Mouse (Mus musculus): ENCODE data around the gene Klhl21. TPM values are rescaled to one million over a fixed set of nuclear protein-coding genes. Genes with fewer than 3 reads are reported as not detected.
A peak's percentile ranks its signal among the peaks of the same experiment; 100 is the strongest.

The Klhl21 gene
- total RNA-seq, 2 experiments from 2014 or later, result 92.5 to 125 TPM

DNA sequence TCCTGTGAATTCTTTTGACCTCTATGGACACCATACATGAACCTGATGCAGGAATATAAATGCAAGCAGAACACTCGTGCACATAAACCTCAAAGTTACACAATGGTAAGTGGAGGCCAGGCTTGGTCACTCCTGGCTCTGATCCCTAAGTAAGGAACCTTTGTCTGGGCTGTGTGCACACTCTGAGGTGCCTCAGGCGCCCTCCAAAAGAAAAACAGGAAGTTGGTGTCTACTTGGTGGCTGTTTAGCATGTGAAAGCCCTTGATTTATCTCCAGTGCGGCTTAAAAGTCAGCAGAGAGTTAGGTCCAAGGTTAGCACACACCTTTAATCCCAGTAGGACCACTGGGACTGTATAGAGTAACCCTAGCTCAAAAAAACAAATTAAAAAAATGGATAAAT is 9.1 kb upstream of the Klhl21 start:
- no peak for TF ChIP-seq CTCF (IDR thresholded peaks at IDR 0.05)
- Histone ChIP-seq H3K4me3 (no peak overlapping the region), H3K27ac (peak overlapping the region; percentile 99)
- no peak for DNase-seq
- intact Hi-C loops (cut with DNase I), result no loop called here

DNA sequence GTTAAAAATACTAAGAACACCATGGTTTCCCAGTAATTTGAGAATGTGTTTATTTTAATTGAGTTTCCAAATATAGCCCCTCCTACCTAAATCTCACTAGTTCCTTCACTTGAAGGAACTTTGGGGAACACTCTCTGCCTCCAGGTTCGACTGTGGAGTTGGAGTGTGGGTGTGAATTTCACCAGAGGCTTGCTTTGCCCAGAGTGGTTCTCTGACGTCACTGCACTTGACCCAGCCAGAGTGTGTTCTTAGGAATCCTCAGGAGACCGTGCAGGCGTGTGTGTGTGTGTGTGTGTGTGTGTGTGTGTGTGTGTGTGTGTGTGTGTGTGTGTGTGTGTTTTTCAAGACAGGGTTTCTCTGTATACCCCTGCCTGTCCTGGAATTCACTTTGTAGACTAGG is 7.7 kb upstream of the Klhl21 start:
- no peak overlapping the region for H3K4me3 ChIP-seq
- TF ChIP-seq CTCF (IDR thresholded peaks at IDR 0.05), result no peak
- intact Hi-C loops (cut with DNase I), result no loop called here
- H3K27ac ChIP-seq, result peak overlapping the region; percentile 72
- peak; percentile 70 for DNase-seq

- no peak overlapping the region for H3K27ac ChIP-seq
- no peak for TF ChIP-seq CTCF (IDR thresholded peaks at IDR 0.05)
- H3K4me3 ChIP-seq, result no peak overlapping the region
- DNase-seq, result no peak
- intact Hi-C loops (cut with DNase I), result no loop called here
Measured at GRCm38 (mm10) chr4:152001335-152001734, 7.3 kb upstream of the Klhl21 start.

- TF ChIP-seq CTCF (IDR thresholded peaks at IDR 0.05), result no peak
- intact Hi-C loops (cut with DNase I), result no loop called here
- H3K27ac ChIP-seq, result no peak overlapping the region
- no peak for DNase-seq
- no peak overlapping the region for H3K4me3 ChIP-seq
Measured at GRCm38 (mm10) chr4:152002063-152002462, 6.5 kb upstream of the Klhl21 start.

- Histone ChIP-seq H3K4me3 (no peak overlapping the region), H3K27ac (no peak overlapping the region)
- intact Hi-C loops (cut with DNase I), result no loop called here
- peak; percentile 57 for TF ChIP-seq CTCF (IDR thresholded peaks at IDR 0.05)
- no peak for DNase-seq
Measured at GRCm38 (mm10) chr4:152006137-152006536, 2.5 kb upstream of the Klhl21 start.

- DNase-seq, result no peak
- Histone ChIP-seq H3K4me3 (no peak overlapping the region), H3K27ac (peak overlapping the region; percentile 98)
- TF ChIP-seq CTCF (IDR thresholded peaks at IDR 0.05), result no peak
- intact Hi-C loops (cut with DNase I), result no loop called here
Measured at GRCm38 (mm10) chr4:152006812-152007211, 1.8 kb upstream of the Klhl21 start.

- intact Hi-C loops (cut with DNase I), result loop anchor here (1.0 kb wide), 1 partner anchor 11 kb away; the partner anchor contains the start of gene Phf13
Measured at GRCm38 (mm10) chr4:152007481-152008147, 989 bp upstream of the Klhl21 start.

GRCm38 (mm10) chr4:152008148-152008500 is 479 bp upstream of the Klhl21 start:
- no peak for TF ChIP-seq CTCF (IDR thresholded peaks at IDR 0.05)
- intact Hi-C loops (cut with DNase I), result loop anchor here (1.0 kb wide), 1 partner anchor 12 kb away; the partner anchor contains the start of gene Phf13
- peak; percentile 47 for DNase-seq
- Histone ChIP-seq H3K27ac (peak overlapping the region; percentile 98), H3K4me3 (peak overlapping the region; percentile 90)

More at GRCm38 (mm10) chr4:152007481-152008147, 989 bp upstream of the Klhl21 start:
- no peak for TF ChIP-seq CTCF (IDR thresholded peaks at IDR 0.05)
- peak overlapping the region; percentile 98 for H3K27ac ChIP-seq
- DNase-seq, result peak; percentile 49
- H3K4me3 ChIP-seq, result peak overlapping the region; percentile 90

GRCm38 (mm10) chr4:152009076-152010051 is 761 bp downstream of the Klhl21 start:
- DNase-seq, result peak; percentile 91
- no peak for TF ChIP-seq CTCF (IDR thresholded peaks at IDR 0.05)
- Histone ChIP-seq H3K27ac (peak overlapping the region; percentile 98), H3K4me3 (peak overlapping the region; percentile 90)
- intact Hi-C loops (cut with DNase I), result loop anchor here (1.0 kb wide), 1 partner anchor 26 kb away; no protein-coding TSS in a partner anchor

DNA sequence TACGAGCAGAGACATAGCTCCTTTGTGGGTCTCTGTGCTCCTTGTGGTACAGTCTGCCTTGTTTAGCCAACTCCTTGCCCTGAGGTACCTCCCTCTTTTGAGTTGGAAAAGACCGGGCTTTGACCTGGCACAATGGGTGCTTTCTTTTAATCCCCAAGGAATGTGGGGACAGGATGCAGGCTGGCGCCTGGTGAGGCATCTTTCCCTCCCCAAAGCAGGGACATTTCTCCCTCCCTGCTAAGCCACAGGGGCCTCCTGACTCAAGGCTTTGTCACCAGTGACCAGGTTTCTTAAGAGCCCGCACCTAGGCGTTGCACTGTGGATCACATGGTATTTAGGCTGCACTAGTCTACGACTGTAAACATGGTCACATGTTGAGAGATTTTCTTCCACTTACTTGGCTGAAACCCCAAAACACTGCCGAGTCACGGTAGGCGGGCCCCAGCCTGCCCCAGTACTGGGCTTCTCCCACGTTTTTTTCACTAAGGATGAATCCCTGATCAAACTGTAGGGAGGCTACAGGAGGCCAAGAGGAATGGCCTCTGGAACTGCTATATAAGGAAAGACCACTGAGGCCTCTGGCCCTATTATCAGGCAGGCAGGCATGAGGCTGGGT is 1.6 kb downstream of the Klhl21 start:
- peak; percentile 70 for DNase-seq
- TF ChIP-seq CTCF (IDR thresholded peaks at IDR 0.05), result no peak
- H3K27ac ChIP-seq, result peak overlapping the region; percentile 98
- H3K4me3 ChIP-seq, result peak overlapping the region; percentile 90
- intact Hi-C loops (cut with DNase I), result loop anchor here (1.0 kb wide), 1 partner anchor 27 kb away; no protein-coding TSS in a partner anchor

- intact Hi-C loops (cut with DNase I), result loop anchor here (1.0 kb wide), 1 partner anchor 27 kb away; no protein-coding TSS in a partner anchor
- peak overlapping the region; percentile 90 for H3K4me3 ChIP-seq
- no peak for TF ChIP-seq CTCF (IDR thresholded peaks at IDR 0.05)
- DNase-seq, result peak; percentile 68
- peak overlapping the region; percentile 98 for H3K27ac ChIP-seq
Measured at GRCm38 (mm10) chr4:152010707-152011134, 2.1 kb downstream of the Klhl21 start.

DNA sequence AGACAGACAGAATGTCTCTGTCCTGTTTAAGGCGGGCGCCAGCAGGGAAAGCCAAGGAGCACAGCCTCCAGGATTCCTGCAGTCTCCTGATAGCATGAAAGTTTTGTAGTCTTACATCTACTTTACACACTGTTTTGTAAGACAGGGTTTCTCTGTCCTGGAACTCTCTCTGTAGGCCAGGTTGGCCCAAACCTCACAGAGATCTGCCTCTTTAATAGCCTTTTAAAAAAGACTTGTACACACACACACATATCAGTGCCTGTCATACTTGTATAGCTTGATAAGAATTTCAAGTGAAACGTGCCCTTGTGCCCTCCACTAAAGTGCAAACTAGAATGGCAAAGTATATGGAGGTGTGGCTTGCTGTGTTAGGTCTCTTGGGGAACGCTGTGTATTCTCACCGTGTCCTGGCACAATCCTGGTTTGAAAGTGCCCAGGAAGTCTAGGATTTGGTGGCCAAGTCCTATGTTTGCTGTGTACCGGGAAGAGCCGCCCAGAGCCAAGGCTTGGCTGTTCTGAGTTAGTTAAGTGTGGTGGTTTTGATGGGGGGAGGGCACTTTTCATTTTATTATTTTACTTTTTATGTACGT is 2.7 kb downstream of the Klhl21 start:
- peak overlapping the region; percentile 98 for H3K27ac ChIP-seq
- H3K4me3 ChIP-seq, result peak overlapping the region; percentile 90
- no peak for TF ChIP-seq CTCF (IDR thresholded peaks at IDR 0.05)
- intact Hi-C loops (cut with DNase I), result no loop called here
- DNase-seq, result no peak
